Comparison of ENCODE assay signal across 10 mouse cellular contexts in the genomic region with DNA sequence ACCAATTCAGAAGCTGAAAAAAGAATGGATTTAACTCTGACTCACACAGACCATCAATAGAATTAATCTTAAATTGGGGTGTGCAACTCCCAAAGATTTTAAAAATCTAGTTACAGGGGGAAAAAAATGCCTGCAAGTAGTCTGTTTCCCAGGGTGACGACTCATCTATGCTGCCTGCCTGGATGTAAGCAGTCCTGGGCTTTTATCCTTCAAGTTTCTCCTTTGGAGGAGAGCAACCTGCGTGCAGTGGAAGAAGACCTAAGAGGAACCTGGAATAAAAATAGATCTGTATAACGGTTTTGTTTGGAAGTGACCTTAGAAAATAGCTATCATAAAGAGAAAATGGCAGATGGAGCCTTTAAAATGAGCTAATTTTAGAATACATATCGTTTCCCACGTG. TPM values are rescaled to one million over a fixed set of nuclear protein-coding genes. Genes with fewer than 3 reads are reported as not detected.
DNase-seq lines count a peak whose midpoint lies in the region; ATAC-seq and TF ChIP-seq lines count a peak whose summit lies in the region.
"Had no signal": no experiment of that assay in that cellular context is flagged by ENCODE, and none has a peak within 500 bp of the region (broad histone marks: within the 10 kb centered on the region; RNA-seq: fewer than 3 reads in every experiment).

No protein-coding gene starts in this region.

- no peak for DNase-seq in intestine, embryonic 14.5 days (ENCODE audit: low spot score)
- peak; percentile 29 for DNase-seq in 3T3-L1 (ENCODE audit: low read depth, low spot score)
- DNase-seq in CH12.LX (ENCODE audit: extremely low read depth), result no peak
- no peak for DNase-seq in limb, embryonic 10.5 days (ENCODE audit: low spot score)
- DNase-seq in cerebellum, adult 9-11 months, result no peak
- DNase-seq in ovary, postnatal 10 days (ENCODE audit: low spot score), result no peak
- DNase-seq: retina, postnatal 1 day had no signal

- no peak for ATAC-seq in intestine, embryonic 14.5 days (replicated peaks; ENCODE audit: low FRiP score, low TSS enrichment, low read depth)
- no peak for ATAC-seq in intestine, embryonic 16.5 days
- no peak for ATAC-seq in monocyte, adult 5-6 weeks (replicated peaks; ENCODE audit: insufficient number of reproducible peaks, low FRiP score, low TSS enrichment, poor library complexity, severe bottlenecking)

- TF ChIP-seq CTCF in CH12.LX (conservative IDR thresholded peaks at IDR 0.05 in 1 of 2, IDR thresholded peaks at IDR 0.05 in 1 of 2; ENCODE audit: low read depth in 2 of 2, low read length in 2 of 2), result no peak

- H3K79me2 ChIP-seq in CH12.LX (replicated peaks; ENCODE audit: control insufficient read depth, extremely low read depth, insufficient read depth, poor library complexity, severe bottlenecking), result peaks cover 31% of the 10 kb centered on the region

- peak overlapping the region; percentile 63; the same call in 1 of the 2 replicates for H3K4me2 ChIP-seq in intestine, embryonic 14.5 days (ENCODE audit: low read length)
- no peak overlapping the region for H3K4me2 ChIP-seq in intestine, embryonic 16.5 days (ENCODE audit: low read depth, low read length)
- H3K4me2 ChIP-seq in CH12.LX (ENCODE audit: insufficient read depth, low read depth, poor library complexity, severe bottlenecking), result no peak overlapping the region

- H3K4me1 ChIP-seq in intestine, embryonic 14.5 days (replicated peaks; ENCODE audit: control insufficient read depth, insufficient read depth, low read length), result peaks cover 7% of the 10 kb centered on the region; the same call in 1 of the 2 replicates
- H3K4me1 ChIP-seq in intestine, embryonic 16.5 days (ENCODE audit: control insufficient read depth, insufficient read depth, low read length), result peaks cover 3% of the 10 kb centered on the region; the same call in 1 of the 2 replicates
- peaks cover 0 to 6% of the 10 kb centered on the region in 2 experiments; a peak in 1 of 4 replicates for H3K4me1 ChIP-seq in CH12.LX (ENCODE audit: control insufficient read depth in 1 of 2, insufficient read depth in 2 of 2)
- peaks cover 15% of the 10 kb centered on the region for H3K4me1 ChIP-seq in limb, embryonic 10.5 days

- TF ChIP-seq EP300 in CH12.LX (IDR thresholded peaks at IDR 0.05; ENCODE audit: low read length), result peak; percentile 27; the same call in 1 of the 2 replicates

- dilution Hi-C loops in CH12.LX (cut with MboI; ENCODE audit: extremely low pct_ligation_motif_present, extremely low pct_unique_long_range_greater_than_20kb, low sequenced_read_pairs), result no loop called here

- no peaks in the 10 kb centered on the region for H3K27me3 ChIP-seq in intestine, embryonic 14.5 days (replicated peaks; ENCODE audit: control insufficient read depth, insufficient read depth, low read length)
- H3K27me3 ChIP-seq in intestine, embryonic 16.5 days (replicated peaks; ENCODE audit: control insufficient read depth, insufficient read depth, low read length), result no peaks in the 10 kb centered on the region
- no peaks in the 10 kb centered on the region for H3K27me3 ChIP-seq in CH12.LX (replicated peaks)
- H3K27me3 ChIP-seq in limb, embryonic 10.5 days (ENCODE audit: low read depth, poor library complexity, severe bottlenecking), result no peaks in the 10 kb centered on the region
- H3K27me3 ChIP-seq: Patski had no signal

- H3K36me3 ChIP-seq in intestine, embryonic 14.5 days (ENCODE audit: control insufficient read depth, insufficient read depth, low read length), result no peaks in the 10 kb centered on the region
- no peaks in the 10 kb centered on the region for H3K36me3 ChIP-seq in intestine, embryonic 16.5 days (ENCODE audit: control insufficient read depth, insufficient read depth, low read length)
- peaks cover 0 to 3% of the 10 kb centered on the region in 2 experiments for H3K36me3 ChIP-seq in CH12.LX (replicated peaks in 1 of 2; ENCODE audit: control insufficient read depth in 1 of 2, insufficient read depth in 1 of 2, low read length in 1 of 2)
- H3K36me3 ChIP-seq in limb, embryonic 10.5 days, result no peaks in the 10 kb centered on the region

- H3K27ac ChIP-seq in intestine, embryonic 14.5 days (ENCODE audit: low read depth), result no peak overlapping the region
- no peak overlapping the region for H3K27ac ChIP-seq in intestine, embryonic 16.5 days (ENCODE audit: low read length)
- H3K27ac ChIP-seq in CH12.LX (ENCODE audit: insufficient read depth, low read depth), result no peak overlapping the region
- H3K27ac ChIP-seq in limb, embryonic 10.5 days, result 0 out of 2 replicates have a peak overlapping the region, but pooled peaks have one; percentile 99

- no peak for TF ChIP-seq RAD21 in CH12.LX (IDR thresholded peaks at IDR 0.05; ENCODE audit: low read depth, low read length)

- H3K9ac ChIP-seq in intestine, embryonic 14.5 days (ENCODE audit: low read length), result no peak overlapping the region; the same call in 1 of the 2 replicates
- no peak overlapping the region for H3K9ac ChIP-seq in intestine, embryonic 16.5 days (ENCODE audit: low read depth, low read length)
- no peak overlapping the region for H3K9ac ChIP-seq in CH12.LX (ENCODE audit: insufficient read depth, low read depth)

- TF ChIP-seq POLR2A in CH12.LX (IDR thresholded peaks at IDR 0.05; ENCODE audit: low read depth, low read length), result no peak

- 39% methylated on average over 5 of the region's 5 CpGs for WGBS in intestine, embryonic 14.5 days
- 39% methylated on average over 5 of the region's 5 CpGs for WGBS in intestine, embryonic 16.5 days
- WGBS in limb, embryonic 10.5 days, result 63% methylated on average over 5 of the region's 5 CpGs

- H3K9me3 ChIP-seq in intestine, embryonic 14.5 days (ENCODE audit: control insufficient read depth, low read length), result 0 out of 2 replicates have a peak, but pooled peaks cover 2% of the 10 kb centered on the region
- H3K9me3 ChIP-seq in intestine, embryonic 16.5 days (ENCODE audit: control insufficient read depth, low read length), result no peaks in the 10 kb centered on the region
- no peaks in the 10 kb centered on the region for H3K9me3 ChIP-seq in CH12.LX (replicated peaks; ENCODE audit: low read length)
- no peaks in the 10 kb centered on the region; the same call in 1 of the 2 replicates for H3K9me3 ChIP-seq in limb, embryonic 10.5 days (replicated peaks)

- in situ Hi-C loops in CH12.LX (cut with MboI; ENCODE audit: low pct_ligation_motif_present, low pct_unique_long_range_greater_than_20kb, low sequenced_read_pairs), result no loop called here

- H3K4me3 ChIP-seq in intestine, embryonic 14.5 days (ENCODE audit: low read depth, low read length), result peak overlapping the region; percentile 52; the same call in 1 of the 2 replicates
- H3K4me3 ChIP-seq in intestine, embryonic 16.5 days (ENCODE audit: low read length), result no peak overlapping the region
- no peak overlapping the region for H3K4me3 ChIP-seq in CH12.LX (replicated peaks in 1 of 3; ENCODE audit: low read depth in 2 of 3, low read length in 2 of 3, poor library complexity in 1 of 3)
- H3K4me3 ChIP-seq in limb, embryonic 10.5 days, result 0 out of 2 replicates have a peak overlapping the region, but pooled peaks have one; percentile 99

TF ChIP-seq in CH12.LX, 34 proteins besides CTCF, POLR2A, EP300 and RAD21:
- TF ChIP-seq IRF4 (IDR thresholded peaks at IDR 0.05; ENCODE audit: low read depth, low read length) (no peak), MAX (IDR thresholded peaks at IDR 0.05; ENCODE audit: low read length) (0 out of 2 replicates have a peak, but pooled peaks have one; percentile 28)

RNA-seq across cellular contexts. Expression of a gene that starts 1.4 kb away (rescaled TPM):
- polyA plus RNA-seq in intestine, embryonic 14.5 days (2014; fragmentation: Nextera tagmentation; extraction: Ambion mirVana), result 5.8 and 7.0 TPM in 2 replicates
- polyA plus RNA-seq in intestine, embryonic 16.5 days (2015; fragmentation: Nextera tagmentation; extraction: Ambion mirVana), result 2.6 TPM in 2 replicates
- total RNA-seq in CH12.LX (2012; rRNA removed) (15.5 and 18.6 TPM in 2 replicates), CH12.LX (2014; rRNA removed) (18.7 and 19.7 TPM in 2 replicates)
- 26.1 and 30.8 TPM in 2 replicates for polyA plus RNA-seq in CH12.LX (2012; ENCODE audit: insufficient read length, low read depth)
- 5.1 and 5.8 TPM in 2 replicates for polyA plus RNA-seq in limb, embryonic 10.5 days (2016; fragmentation: Nextera tagmentation; extraction: Ambion mirVana)
- total RNA-seq in monocyte, adult 5-6 weeks (2017), result 52.9 to 75.5 TPM (median 58.3 TPM) in 3 replicates

RNA-seq across cellular contexts. Expression of a gene that starts 37.8 kb away (rescaled TPM):
- 24.7 and 26.4 TPM in 2 replicates for polyA plus RNA-seq in intestine, embryonic 14.5 days (2014; fragmentation: Nextera tagmentation; extraction: Ambion mirVana)
- 29.8 and 30.9 TPM in 2 replicates for polyA plus RNA-seq in intestine, embryonic 16.5 days (2015; fragmentation: Nextera tagmentation; extraction: Ambion mirVana)
- total RNA-seq in CH12.LX (2012; rRNA removed) (17.3 and 18.7 TPM in 2 replicates), CH12.LX (2014; rRNA removed) (17.7 and 18.4 TPM in 2 replicates)
- polyA plus RNA-seq in CH12.LX (2012; ENCODE audit: insufficient read length, low read depth), result 26.3 and 31.6 TPM in 2 replicates
- polyA plus RNA-seq in limb, embryonic 10.5 days (2016; fragmentation: Nextera tagmentation; extraction: Ambion mirVana), result 11.6 and 15.6 TPM in 2 replicates
- total RNA-seq in monocyte, adult 5-6 weeks (2017), result 2.6 to 5.3 TPM (median 3.8 TPM) in 3 replicates

Comparison
In these comparisons a context has a peak if more than half of its experiments do, and no peak if none do; other contexts are left out.
1. H3K4me3 ChIP-seq: peak in intestine, embryonic 14.5 days (single experiment) and limb, embryonic 10.5 days (single experiment); none in intestine, embryonic 16.5 days (single experiment) and CH12.LX (0 of 3).